Mouse (Mus musculus) heart, embryonic 14.5 days (tissue): ENCODE measurements at regions not wholly inside any gene's neighbourhood (a gene's known extent, or its start where the extent isn't known, plus 50 kb on each side); places are given as distances from the start of the nearest gene placed in this dataset.

Source experiments
- ATAC-seq: fragments of 200-750 bp; cut with Nextera tagmentation; 2 replicates; pipeline ENCODE4 v1.8.0; 2017; ENCODE audit warnings: low read depth, moderate TSS enrichment; ENCODE audit not compliant: insufficient number of reproducible peaks, insufficient read depth, low FRiP score
- H3K27ac ChIP-seq, 2 experiments: fragments of 200-500 bp in 1 of 2; fragments of 300-500 bp in 1 of 2; sonication (generic) in 1 of 2; replicated peaks in 1 of 2; 2 replicates each; pipeline ENCODE4 v1.5.1; 2012 to 2014; ENCODE audit warnings: low read depth in 2 of 2, low read length in 2 of 2, control low read depth in 1 of 2, mild to moderate bottlenecking in 1 of 2, mixed read lengths in 1 of 2; ENCODE audit not compliant: control insufficient read depth in 1 of 2, insufficient read depth in 1 of 2
- H3K27me3 ChIP-seq: fragments of 300-500 bp; sonication (generic); 2 replicates; pipeline ENCODE4 v1.6.1; 2014; ENCODE audit warnings: mild to moderate bottlenecking, low read length, control low read depth; ENCODE audit not compliant: control insufficient read depth, insufficient read depth
- H3K36me3 ChIP-seq: fragments of 300-500 bp; sonication (generic); 2 replicates; pipeline ENCODE4 v1.6.1; 2014; ENCODE audit warnings: mild to moderate bottlenecking, control low read depth, low read length, mixed read lengths; ENCODE audit not compliant: control insufficient read depth, insufficient read depth
- H3K4me1 ChIP-seq, 2 experiments: fragments of 200-500 bp in 1 of 2; fragments of 300-500 bp in 1 of 2; sonication (generic) in 1 of 2; 2 replicates each; pipeline ENCODE4 v1.6.1; 2012 to 2014; ENCODE audit warnings: low read length in 2 of 2, control low read depth in 1 of 2, mixed read lengths in 1 of 2; ENCODE audit not compliant: control insufficient read depth in 2 of 2, insufficient read depth in 2 of 2
- H3K4me2 ChIP-seq: fragments of 300-500 bp; sonication (generic); 2 replicates; pipeline ENCODE4 v1.6.1; 2014; ENCODE audit warnings: mild to moderate bottlenecking, low read length
- H3K4me3 ChIP-seq, 2 experiments: fragments of 200-500 bp in 1 of 2; fragments of 300-500 bp in 1 of 2; sonication (generic) in 1 of 2; 2 replicates each; pipeline ENCODE4 v1.5.1; 2012 to 2014; ENCODE audit warnings: low read length in 2 of 2, mild to moderate bottlenecking in 2 of 2, control low read depth in 1 of 2, low read depth in 1 of 2, moderate library complexity in 1 of 2; ENCODE audit not compliant: control insufficient read depth in 1 of 2, insufficient read depth in 1 of 2
- H3K9ac ChIP-seq: fragments of 300-500 bp; sonication (generic); 2 replicates; pipeline ENCODE4 v1.6.1; 2014; ENCODE audit warnings: mild to moderate bottlenecking, low read length
- H3K9me3 ChIP-seq: fragments of 300-500 bp; sonication (generic); 2 replicates; pipeline ENCODE4 v1.6.1; 2016; ENCODE audit warnings: low read length, control low read depth; ENCODE audit not compliant: control insufficient read depth
- WGBS: fragments of 180-500 bp; shearing (Covaris S2); extraction: QIAGEN DNeasy Blood & Tissue Kit; methylation state at CpG from one replicate; pipeline ENCODE4 v1.1.7; 2014; 5-methylcytosine and 5-hydroxymethylcytosine counted together

DNA sequence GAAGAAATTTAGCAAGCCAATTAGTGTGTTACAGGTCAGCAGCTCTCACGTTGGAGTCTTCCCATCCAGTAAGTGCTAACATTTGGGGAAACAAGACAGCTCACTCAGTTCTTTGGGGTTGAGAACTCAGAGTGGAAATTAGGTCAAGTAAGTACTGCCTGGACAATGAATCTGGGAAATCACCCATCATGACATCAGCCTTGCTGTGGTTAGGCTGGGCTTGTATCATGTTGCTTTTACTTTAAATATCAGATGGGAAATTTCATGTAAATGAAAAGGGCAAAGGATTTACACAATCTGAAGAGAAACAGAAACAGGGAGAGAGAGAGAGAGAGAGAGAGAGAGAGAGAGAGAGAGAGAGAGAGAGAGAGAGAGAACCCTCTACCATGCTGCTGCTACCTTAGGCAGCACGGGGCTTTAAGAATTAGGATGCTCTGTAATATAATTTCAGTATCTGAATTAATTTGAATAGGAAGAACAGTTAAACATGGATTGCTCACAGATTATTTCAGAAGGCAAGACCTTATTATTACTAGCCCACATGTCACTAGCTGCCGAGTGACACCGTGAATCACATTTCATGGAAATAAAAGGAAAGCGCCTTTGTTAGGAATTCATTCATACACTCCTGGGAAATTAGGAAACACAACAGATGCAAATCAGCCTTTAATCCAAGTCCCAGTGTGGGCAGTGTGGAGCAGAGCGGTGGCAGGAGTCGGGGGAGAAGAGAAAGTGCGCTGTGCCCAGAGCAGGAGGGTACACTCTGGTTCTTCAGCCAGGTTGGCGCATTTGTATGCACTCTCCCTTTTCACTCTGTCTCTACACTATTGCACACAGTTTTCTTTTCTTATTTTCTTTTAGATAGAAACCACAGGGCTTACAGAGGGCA lies 620.2 kb upstream of the Fam92a start:
- H3K4me3 ChIP-seq = no peak overlapping the region
- H3K36me3 ChIP-seq = no peaks in the 10 kb centered on the region
- no peak overlapping the region for H3K9ac ChIP-seq
- ATAC-seq = no peak
- WGBS = 88% methylated on average over 9 of the region's 9 CpGs
- no peak overlapping the region for H3K27ac ChIP-seq
- H3K9me3 ChIP-seq = no peaks in the 10 kb centered on the region
- H3K4me1 ChIP-seq = no peaks in the 10 kb centered on the region
- H3K4me2 ChIP-seq = no peak overlapping the region
- no peaks in the 10 kb centered on the region for H3K27me3 ChIP-seq

GRCm38 (mm10) chr4:12785840-12786239 lies 614.0 kb upstream of the Fam92a start:
- WGBS = 55% methylated on average over 4 of the region's 4 CpGs
- ATAC-seq = no peak
- Histone ChIP-seq H3K4me3 (no peak overlapping the region), H3K4me1 (peaks cover 12 to 15% of the 10 kb centered on the region in 2 experiments), H3K27me3 (no peaks in the 10 kb centered on the region), H3K4me2 (no peak overlapping the region), H3K9ac (no peak overlapping the region), H3K36me3 (no peaks in the 10 kb centered on the region), H3K27ac (no peak overlapping the region), H3K9me3 (no peaks in the 10 kb centered on the region)

DNA sequence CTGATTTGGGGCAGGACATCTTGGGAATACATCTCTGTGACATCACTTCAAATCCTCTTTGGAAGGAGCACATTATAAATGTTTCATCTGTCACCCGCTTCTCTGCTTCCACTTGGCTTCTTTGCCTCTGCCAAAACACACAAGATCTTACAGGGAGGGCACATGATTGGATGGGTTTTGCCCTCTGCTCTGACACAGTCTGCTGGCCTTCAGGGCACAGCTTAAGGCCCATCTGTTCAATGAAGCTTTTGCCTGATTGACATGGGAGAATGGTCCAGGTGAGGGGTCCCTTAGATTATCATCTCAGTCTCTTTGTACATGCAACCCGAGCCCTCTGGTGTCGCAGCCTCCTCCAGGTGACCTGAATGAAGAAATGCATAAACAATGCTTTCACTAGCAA lies 612.7 kb upstream of the Fam92a start:
- H3K36me3 ChIP-seq = no peaks in the 10 kb centered on the region
- no peak overlapping the region for H3K4me3 ChIP-seq
- H3K27ac ChIP-seq = no peak overlapping the region
- H3K27me3 ChIP-seq = no peaks in the 10 kb centered on the region
- H3K9ac ChIP-seq = no peak overlapping the region
- WGBS = 80% methylated on average over 3 of the region's 3 CpGs
- peaks cover 12 to 15% of the 10 kb centered on the region in 2 experiments for H3K4me1 ChIP-seq
- no peak overlapping the region for H3K4me2 ChIP-seq
- no peak for ATAC-seq
- no peaks in the 10 kb centered on the region for H3K9me3 ChIP-seq

DNA sequence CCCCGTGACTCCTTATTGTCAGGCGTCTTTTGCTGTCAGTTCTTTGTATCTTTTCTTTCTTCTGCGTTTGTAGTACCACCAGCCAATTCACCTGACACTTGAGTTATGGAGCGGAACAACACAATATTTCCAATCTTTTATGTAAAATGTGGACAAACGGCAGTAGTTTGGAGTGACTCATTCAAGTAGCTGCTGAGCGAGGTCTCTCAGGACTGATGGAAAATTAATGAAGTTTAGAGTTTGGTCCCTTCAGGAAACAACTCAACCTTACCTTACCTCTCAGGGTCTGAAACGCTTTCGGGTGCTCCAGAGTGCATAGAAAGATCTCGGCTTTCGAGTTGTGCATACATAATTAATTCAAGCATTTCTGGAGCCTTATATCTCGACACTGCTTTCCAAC lies 612.3 kb upstream of the Fam92a start:
- Histone ChIP-seq H3K27ac (no peak overlapping the region), H3K9ac (no peak overlapping the region), H3K4me1 (peaks cover 12 to 15% of the 10 kb centered on the region in 2 experiments), H3K4me2 (no peak overlapping the region), H3K4me3 (no peak overlapping the region), H3K9me3 (no peaks in the 10 kb centered on the region), H3K36me3 (no peaks in the 10 kb centered on the region), H3K27me3 (no peaks in the 10 kb centered on the region)
- 93% methylated on average over 11 of the region's 11 CpGs for WGBS
- ATAC-seq = no peak

DNA sequence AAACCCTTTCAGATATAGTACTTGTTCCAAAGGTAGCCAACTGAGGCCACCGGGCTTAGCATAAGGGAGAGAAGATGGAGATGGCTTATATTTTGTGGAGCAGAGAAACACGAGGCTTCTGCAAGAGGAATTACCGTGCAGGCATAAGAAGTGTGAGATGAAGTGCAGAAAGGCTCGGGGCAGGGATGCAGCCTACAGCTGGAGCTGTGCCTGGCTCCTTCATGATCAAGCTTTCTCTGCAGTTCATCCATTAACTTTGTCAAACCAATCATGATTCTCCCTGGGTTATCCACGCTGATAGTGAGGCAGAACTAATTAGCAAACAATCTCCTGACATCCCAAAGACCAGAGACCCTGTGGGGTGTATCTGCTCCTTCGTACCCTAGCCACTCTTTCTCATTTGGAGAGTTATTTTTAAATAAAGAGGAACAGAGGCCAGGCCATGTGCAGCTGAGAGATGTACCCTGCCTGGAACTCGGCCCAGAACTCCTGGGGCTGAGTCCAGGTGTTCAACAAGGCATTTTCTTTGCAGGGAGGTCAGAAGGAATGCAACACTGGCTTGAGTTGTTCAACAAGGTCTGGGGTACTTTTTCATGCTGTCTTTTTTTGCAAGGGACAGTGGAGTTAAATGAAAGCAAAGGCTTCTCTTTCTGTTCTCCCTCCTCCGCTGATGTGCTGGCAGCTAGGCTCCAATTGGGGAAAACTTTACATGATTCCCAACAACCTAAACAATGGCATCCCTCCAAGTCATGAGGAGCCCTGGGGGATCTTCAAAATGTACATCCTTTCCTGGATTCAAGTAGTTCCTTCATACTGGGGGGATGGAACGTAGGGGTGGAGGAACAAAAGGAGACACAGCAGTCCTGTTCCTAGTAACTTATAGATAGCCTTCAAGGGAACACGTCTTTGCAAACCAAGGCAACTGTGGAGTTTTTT lies 610.4 kb upstream of the Fam92a start:
- Histone ChIP-seq H3K27me3 (no peaks in the 10 kb centered on the region), H3K9ac (no peak overlapping the region), H3K36me3 (no peaks in the 10 kb centered on the region), H3K4me1 (peaks cover 12 to 15% of the 10 kb centered on the region in 2 experiments), H3K4me2 (0 out of 2 replicates have a peak overlapping the region, but pooled peaks have one; percentile 1), H3K9me3 (no peaks in the 10 kb centered on the region), H3K4me3 (no peak overlapping the region), H3K27ac (peak overlapping the region; percentile 30 to 50; a peak in 2 of 4 replicates)
- WGBS = 37% methylated on average over 10 of the region's 10 CpGs
- peak; percentile 39; the same call in 1 of the 2 replicates for ATAC-seq

DNA sequence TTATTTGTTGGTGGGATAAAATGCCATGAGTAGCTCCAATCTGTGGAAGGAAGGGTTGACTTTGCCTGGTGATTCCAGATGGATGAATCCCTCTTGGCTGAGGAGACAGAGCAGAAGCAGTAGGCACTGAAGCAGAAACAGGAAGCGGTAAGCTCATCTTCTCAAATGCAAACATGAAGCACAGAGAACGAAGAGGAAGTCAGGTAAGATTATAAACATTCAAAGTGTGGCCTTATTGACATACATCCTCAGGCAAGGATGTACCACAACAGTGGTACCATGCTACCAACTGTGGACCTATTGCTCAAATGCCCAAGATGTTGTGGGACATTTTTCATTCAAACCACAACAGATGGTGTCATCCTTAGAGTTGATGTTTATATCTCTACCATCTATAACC lies 608.4 kb upstream of the Fam92a start:
- Histone ChIP-seq H3K27ac (no peak overlapping the region), H3K36me3 (no peaks in the 10 kb centered on the region), H3K9ac (no peak overlapping the region), H3K4me3 (no peak overlapping the region), H3K9me3 (no peaks in the 10 kb centered on the region), H3K27me3 (no peaks in the 10 kb centered on the region), H3K4me1 (peaks cover 12 to 15% of the 10 kb centered on the region in 2 experiments), H3K4me2 (no peak overlapping the region)
- no peak for ATAC-seq
- 93% methylated on average over 2 of the region's 2 CpGs for WGBS

DNA sequence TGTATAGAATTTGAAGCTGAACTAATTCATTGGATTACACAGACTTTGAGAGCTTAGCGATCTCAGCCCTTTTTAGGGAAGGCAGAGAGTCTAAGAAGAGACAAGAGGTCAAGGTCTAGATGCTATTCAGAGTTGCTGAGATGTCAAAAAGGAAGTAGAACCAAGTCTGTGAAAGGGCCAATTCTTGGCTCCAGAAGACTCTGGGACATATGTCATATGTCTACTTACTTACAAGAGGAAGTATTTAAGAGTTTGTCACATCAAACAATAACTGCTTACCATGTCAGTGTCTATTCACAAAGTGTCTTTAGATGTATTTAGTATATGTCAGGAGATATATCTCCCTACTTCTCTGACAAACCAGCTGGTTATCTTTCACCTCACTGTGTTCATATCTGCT lies 607.4 kb upstream of the Fam92a start:
- no peaks in the 10 kb centered on the region for H3K9me3 ChIP-seq
- H3K4me1 ChIP-seq = peaks cover 10 to 15% of the 10 kb centered on the region in 2 experiments
- no peak overlapping the region for H3K27ac ChIP-seq
- H3K4me2 ChIP-seq = no peak overlapping the region
- no peak overlapping the region for H3K4me3 ChIP-seq
- H3K36me3 ChIP-seq = no peaks in the 10 kb centered on the region
- H3K9ac ChIP-seq = no peak overlapping the region
- ATAC-seq = no peak
- no peaks in the 10 kb centered on the region for H3K27me3 ChIP-seq
- WGBS = 85% methylated on average over 1 of the region's 1 CpGs
